Mouse (Mus musculus): Measurements from ENCODE around the gene Ino80d. TPM values are rescaled to one million over a fixed set of nuclear protein-coding genes. Genes with fewer than 3 reads are reported as not detected.

The Ino80d gene
- polyA plus RNA-seq, 1 experiment from 2014 or later = 9.7 TPM

DNA sequence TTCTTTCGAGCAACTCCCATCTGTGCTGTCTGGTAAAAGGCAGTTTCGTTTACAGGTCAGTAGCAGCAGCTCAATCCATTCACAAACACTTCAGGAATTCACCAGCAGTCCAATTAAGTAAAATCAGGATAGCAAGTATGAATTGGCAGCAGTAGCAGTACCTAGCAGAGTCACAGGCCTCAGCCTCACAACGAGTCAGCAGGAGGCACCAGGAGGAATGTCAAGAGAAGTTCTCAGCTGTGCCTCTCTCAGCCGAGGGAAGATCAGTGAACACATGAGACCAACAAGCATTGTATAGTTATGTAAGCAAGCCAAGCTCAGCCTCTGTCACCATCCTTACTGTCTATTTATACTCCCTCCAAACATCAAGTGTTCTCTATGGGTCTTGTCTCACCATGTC lies 15.6 kb downstream of the Ino80d start:
- no peaks in the 10 kb centered on the region for H3K9me3 ChIP-seq
- H3K27me3 ChIP-seq (replicated peaks; ENCODE audit: low read depth, poor library complexity, severe bottlenecking) = no peaks in the 10 kb centered on the region
- H3K4me1 ChIP-seq = no peaks in the 10 kb centered on the region
- H3K4me3 ChIP-seq = no peak overlapping the region
- 85% methylated on average over 4 of the region's 4 CpGs for WGBS
- H3K27ac ChIP-seq (replicated peaks) = no peak overlapping the region
- no peak for DNase-seq (ENCODE audit: low spot score)
- peaks cover 95% of the 10 kb centered on the region for H3K36me3 ChIP-seq (replicated peaks)

DNA sequence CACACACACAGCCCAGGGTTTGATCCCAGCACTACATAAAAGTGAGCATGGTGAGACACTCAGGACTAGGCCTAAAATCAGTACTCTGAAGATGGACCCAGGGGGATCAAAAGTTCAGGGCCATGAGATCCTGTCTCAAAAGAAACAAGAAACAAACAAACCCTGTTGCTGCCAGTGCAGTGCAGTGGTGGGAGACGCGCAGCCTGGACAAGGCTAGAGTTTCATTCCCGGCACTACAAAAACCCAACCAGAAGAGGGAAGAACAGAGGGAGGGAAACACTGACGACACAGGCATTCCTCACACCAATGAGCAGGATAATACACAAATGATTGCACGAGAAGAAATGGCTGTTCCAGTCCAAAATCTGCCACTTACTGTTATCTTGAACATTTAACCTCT lies 18.4 kb downstream of the Ino80d start:
- 86% methylated on average over 5 of the region's 5 CpGs for WGBS
- Histone ChIP-seq H3K4me3 (no peak overlapping the region), H3K4me1 (no peaks in the 10 kb centered on the region), H3K36me3 (replicated peaks) (peaks cover 97% of the 10 kb centered on the region), H3K27ac (replicated peaks) (no peak overlapping the region), H3K27me3 (replicated peaks; ENCODE audit: low read depth, poor library complexity, severe bottlenecking) (no peaks in the 10 kb centered on the region), H3K9me3 (no peaks in the 10 kb centered on the region)
- no peak for DNase-seq (ENCODE audit: low spot score)

DNA sequence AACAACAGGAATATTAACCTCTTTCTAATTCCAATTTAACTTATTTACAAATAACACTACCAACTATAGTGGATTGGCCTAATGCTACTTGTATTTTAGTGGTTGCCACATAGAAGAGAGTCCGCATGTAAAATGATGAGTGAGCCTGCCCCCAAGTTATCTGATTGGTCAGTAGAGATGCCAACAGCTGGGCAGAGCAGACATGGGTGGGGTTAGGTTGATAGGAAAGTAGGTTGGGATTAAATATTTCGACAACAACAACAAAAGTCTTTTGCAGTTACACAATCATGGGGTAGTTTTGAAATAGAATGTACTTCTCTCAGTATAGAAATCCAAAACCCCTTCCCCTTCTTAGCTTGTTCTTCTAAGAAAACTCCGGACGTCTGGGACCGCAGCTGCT lies 24.7 kb downstream of the Ino80d start:
- no peak overlapping the region for H3K4me3 ChIP-seq
- H3K36me3 ChIP-seq (replicated peaks) = peaks cover 95% of the 10 kb centered on the region
- H3K27ac ChIP-seq (replicated peaks) = no peak overlapping the region
- no peaks in the 10 kb centered on the region for H3K27me3 ChIP-seq (replicated peaks; ENCODE audit: low read depth, poor library complexity, severe bottlenecking)
- H3K9me3 ChIP-seq = no peaks in the 10 kb centered on the region
- 88% methylated on average over 5 of the region's 5 CpGs for WGBS
- no peak for DNase-seq (ENCODE audit: low spot score)
- H3K4me1 ChIP-seq = no peaks in the 10 kb centered on the region

DNA sequence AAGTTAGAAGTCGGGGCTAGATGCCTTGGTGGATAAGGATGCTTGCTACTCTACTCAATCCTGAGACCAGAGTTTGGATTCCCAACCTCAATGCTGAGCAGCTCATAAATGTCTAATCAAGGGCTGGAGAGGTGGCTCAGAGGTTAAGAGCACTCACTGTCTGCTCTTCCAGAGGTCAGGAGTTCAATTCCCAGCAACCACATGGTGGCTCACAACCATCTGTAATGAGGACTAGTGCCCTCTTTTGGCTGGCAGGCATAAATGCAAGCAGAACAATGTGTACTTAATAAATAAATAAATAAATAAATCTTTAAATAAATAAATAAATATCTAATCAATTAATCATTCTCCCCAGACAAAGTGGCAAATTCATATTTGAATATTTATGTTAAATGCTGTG lies 25.9 kb downstream of the Ino80d start:
- WGBS = 91% methylated on average over 1 of the region's 1 CpGs
- no peaks in the 10 kb centered on the region for H3K27me3 ChIP-seq (replicated peaks; ENCODE audit: low read depth, poor library complexity, severe bottlenecking)
- no peak overlapping the region for H3K4me3 ChIP-seq
- DNase-seq (ENCODE audit: low spot score) = no peak
- H3K9me3 ChIP-seq = no peaks in the 10 kb centered on the region
- H3K36me3 ChIP-seq (replicated peaks) = peaks cover 96% of the 10 kb centered on the region
- H3K4me1 ChIP-seq = no peaks in the 10 kb centered on the region
- H3K27ac ChIP-seq (replicated peaks) = no peak overlapping the region

DNA sequence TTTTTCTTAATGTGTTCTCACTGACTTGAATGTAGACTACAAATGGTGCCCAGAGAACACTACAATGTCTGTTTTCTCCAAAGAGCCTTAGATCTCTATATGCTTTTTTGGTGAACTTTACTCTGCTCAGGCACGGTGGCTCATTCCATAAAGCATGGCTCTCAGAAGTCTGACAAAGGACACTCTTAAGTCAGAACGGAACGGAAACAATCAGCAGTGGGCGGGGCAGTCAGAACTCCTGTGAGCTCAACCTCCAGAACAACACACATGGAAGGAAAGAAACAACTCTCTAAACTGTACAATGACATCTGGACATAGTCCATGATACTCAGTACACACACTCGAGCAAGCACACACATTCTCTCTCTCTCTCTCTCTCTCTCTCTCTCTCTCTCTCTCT lies 34.2 kb downstream of the Ino80d start:
- Histone ChIP-seq H3K36me3 (replicated peaks) (peaks cover 83% of the 10 kb centered on the region), H3K4me1 (no peaks in the 10 kb centered on the region), H3K27ac (replicated peaks) (no peak overlapping the region), H3K27me3 (replicated peaks; ENCODE audit: low read depth, poor library complexity, severe bottlenecking) (no peaks in the 10 kb centered on the region), H3K9me3 (no peaks in the 10 kb centered on the region), H3K4me3 (no peak overlapping the region)
- 83% methylated on average over 5 of the region's 5 CpGs for WGBS
- DNase-seq (ENCODE audit: low spot score) = no peak

DNA sequence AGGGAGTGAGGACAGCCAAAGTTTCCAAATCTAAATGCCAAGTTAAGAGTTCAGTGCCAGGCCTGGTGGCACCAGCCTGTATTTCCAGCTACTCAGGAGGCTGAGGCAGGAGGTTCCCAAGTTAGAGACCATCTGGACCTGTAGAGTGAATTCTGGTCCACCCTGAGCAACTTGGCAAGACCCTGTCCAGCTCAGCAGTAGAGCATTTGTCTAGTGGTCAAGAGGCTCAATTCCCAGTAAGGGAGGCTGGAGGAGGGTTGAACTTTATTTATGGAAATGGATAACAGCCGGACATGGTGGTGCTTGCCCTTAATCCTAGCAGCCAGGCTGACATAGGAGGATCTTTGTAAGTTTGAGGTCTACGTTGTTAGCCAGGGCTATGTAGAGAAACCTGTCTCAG lies 38.1 kb downstream of the Ino80d start:
- no peak overlapping the region for H3K27ac ChIP-seq (replicated peaks)
- no peaks in the 10 kb centered on the region for H3K27me3 ChIP-seq (replicated peaks; ENCODE audit: low read depth, poor library complexity, severe bottlenecking)
- no peaks in the 10 kb centered on the region for H3K9me3 ChIP-seq
- no peak for DNase-seq (ENCODE audit: low spot score)
- H3K4me1 ChIP-seq = no peaks in the 10 kb centered on the region
- H3K36me3 ChIP-seq (replicated peaks) = peaks cover 94% of the 10 kb centered on the region
- no peak overlapping the region for H3K4me3 ChIP-seq
- WGBS = 89% methylated on average over 2 of the region's 2 CpGs

DNA sequence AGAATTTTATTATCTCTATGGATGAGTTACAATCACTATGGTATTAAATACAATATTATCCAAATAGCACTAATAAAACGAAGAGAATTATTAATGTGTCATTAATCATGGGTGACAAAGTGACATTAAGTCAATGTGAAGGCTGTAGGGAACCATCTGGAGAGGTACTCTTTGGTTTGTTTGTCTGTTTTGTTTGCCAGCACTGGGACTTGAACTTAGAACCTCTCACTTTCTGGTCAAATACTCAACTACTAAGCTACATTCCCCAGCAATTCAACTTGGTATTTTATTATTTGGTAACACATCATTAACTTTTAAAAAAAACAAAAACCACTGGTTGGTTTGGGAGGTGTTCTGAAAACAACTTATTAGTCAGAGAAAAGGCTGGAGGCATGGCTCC lies 43.1 kb downstream of the Ino80d start:
- Histone ChIP-seq H3K36me3 (replicated peaks) (peaks cover 98% of the 10 kb centered on the region), H3K4me1 (no peaks in the 10 kb centered on the region), H3K9me3 (no peaks in the 10 kb centered on the region), H3K27ac (replicated peaks) (no peak overlapping the region), H3K4me3 (no peak overlapping the region), H3K27me3 (replicated peaks; ENCODE audit: low read depth, poor library complexity, severe bottlenecking) (no peaks in the 10 kb centered on the region)
- DNase-seq (ENCODE audit: low spot score) = no peak
- WGBS = 85% methylated on average over 1 of the region's 1 CpGs

DNA sequence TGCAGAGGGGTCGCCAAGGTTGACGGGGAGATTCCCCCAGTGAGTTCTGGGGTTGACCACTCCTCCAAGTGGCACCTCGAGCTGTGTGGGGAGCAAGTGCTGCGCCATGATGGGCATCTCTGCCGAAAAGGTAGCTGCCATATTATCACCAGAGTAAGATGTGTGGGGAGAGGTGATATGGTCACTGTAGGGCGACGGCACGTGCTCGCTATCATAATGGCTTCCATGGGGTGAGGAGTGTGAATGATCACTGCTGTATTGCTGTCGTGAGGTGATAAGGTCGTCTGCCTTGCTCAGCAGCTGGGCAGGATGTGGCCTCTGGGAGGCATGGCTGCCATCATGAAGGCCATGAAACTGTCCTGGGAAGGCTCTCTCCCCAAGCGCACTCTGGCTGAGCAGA lies 56.1 kb downstream of the Ino80d start:
- Histone ChIP-seq H3K4me1 (no peaks in the 10 kb centered on the region), H3K27me3 (replicated peaks; ENCODE audit: low read depth, poor library complexity, severe bottlenecking) (no peaks in the 10 kb centered on the region), H3K36me3 (replicated peaks) (peaks cover 91% of the 10 kb centered on the region), H3K9me3 (no peaks in the 10 kb centered on the region), H3K27ac (replicated peaks) (no peak overlapping the region), H3K4me3 (no peak overlapping the region)
- 92% methylated on average over 12 of the region's 12 CpGs for WGBS
- DNase-seq (ENCODE audit: low spot score) = no peak

DNA sequence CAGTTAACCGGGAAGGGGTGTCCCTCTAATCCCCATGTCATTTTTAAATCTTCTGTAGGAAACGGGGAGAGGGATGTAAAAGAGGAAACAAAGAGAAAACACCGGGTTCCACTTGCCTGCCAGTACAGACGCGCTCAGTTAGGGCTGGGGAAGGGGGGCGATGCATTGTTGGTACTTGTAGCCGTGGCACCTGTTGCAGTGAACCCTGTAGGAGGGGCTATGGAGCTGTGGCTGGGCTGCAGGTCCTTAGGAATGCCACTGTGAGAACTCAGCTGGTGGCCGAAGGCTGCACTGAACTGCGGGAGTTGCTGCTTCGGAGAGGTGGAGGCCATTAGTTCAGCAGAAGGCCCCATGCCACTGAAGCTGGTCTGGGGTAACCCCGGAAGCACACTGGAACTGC lies 56.6 kb downstream of the Ino80d start:
- Histone ChIP-seq H3K27me3 (replicated peaks; ENCODE audit: low read depth, poor library complexity, severe bottlenecking) (no peaks in the 10 kb centered on the region), H3K4me3 (no peak overlapping the region), H3K9me3 (no peaks in the 10 kb centered on the region), H3K4me1 (peaks cover 4% of the 10 kb centered on the region; the same call in 1 of the 2 replicates), H3K27ac (replicated peaks) (no peak overlapping the region), H3K36me3 (replicated peaks) (peaks cover 88% of the 10 kb centered on the region)
- 90% methylated on average over 11 of the region's 11 CpGs for WGBS
- DNase-seq (ENCODE audit: low spot score) = no peak

DNA sequence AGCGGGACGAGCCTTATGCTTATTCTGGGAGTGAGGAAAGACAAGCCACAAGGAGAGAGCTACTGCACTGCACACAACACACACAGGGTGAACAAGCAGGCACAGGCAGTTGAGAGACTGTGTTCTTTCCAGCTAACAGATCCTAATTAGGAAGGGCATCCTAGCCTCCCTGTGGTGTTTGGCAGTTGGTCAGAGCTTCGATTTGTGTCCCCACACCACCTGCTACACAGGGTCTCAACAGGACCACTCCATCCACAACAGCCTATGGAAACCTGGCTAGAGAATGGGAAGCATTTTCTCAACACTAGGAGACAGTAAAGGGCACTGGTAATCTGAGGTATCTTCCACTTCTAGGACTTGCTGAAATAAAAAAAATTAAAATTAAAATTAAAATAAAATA lies 57.1 kb downstream of the Ino80d start:
- 91% methylated on average over 3 of the region's 3 CpGs for WGBS
- peaks cover 6% of the 10 kb centered on the region; the same call in 1 of the 2 replicates for H3K4me1 ChIP-seq
- no peak overlapping the region for H3K4me3 ChIP-seq
- H3K9me3 ChIP-seq = no peaks in the 10 kb centered on the region
- no peak for DNase-seq (ENCODE audit: low spot score)
- H3K27me3 ChIP-seq (replicated peaks; ENCODE audit: low read depth, poor library complexity, severe bottlenecking) = no peaks in the 10 kb centered on the region
- peaks cover 87% of the 10 kb centered on the region for H3K36me3 ChIP-seq (replicated peaks)
- H3K27ac ChIP-seq (replicated peaks) = no peak overlapping the region

DNA sequence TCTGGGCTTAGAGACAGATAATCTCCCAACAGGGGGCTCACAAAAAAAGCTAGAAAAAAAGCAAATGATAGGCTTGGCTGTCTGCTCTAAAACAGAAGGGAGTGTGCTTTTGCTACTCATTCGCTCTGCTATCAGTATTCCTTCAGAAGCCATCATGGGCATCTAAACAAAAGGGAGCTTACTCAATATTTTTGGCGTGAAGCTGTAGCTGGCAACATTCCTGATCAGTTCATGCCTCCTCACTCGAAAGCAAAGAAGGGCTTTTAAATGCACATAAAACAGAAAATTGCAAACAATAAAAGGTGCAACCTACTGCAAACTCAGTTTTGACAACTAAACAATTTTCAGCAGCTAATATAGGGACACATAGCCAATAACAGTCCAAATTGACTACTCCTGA lies 59.1 kb downstream of the Ino80d start:
- 85% methylated on average over 3 of the region's 3 CpGs for WGBS
- peaks cover 76% of the 10 kb centered on the region for H3K36me3 ChIP-seq (replicated peaks)
- no peak overlapping the region for H3K27ac ChIP-seq (replicated peaks)
- H3K4me1 ChIP-seq = peaks cover 6% of the 10 kb centered on the region; the same call in 1 of the 2 replicates
- no peak for DNase-seq (ENCODE audit: low spot score)
- no peaks in the 10 kb centered on the region for H3K27me3 ChIP-seq (replicated peaks; ENCODE audit: low read depth, poor library complexity, severe bottlenecking)
- H3K4me3 ChIP-seq = no peak overlapping the region
- H3K9me3 ChIP-seq = no peaks in the 10 kb centered on the region

DNA sequence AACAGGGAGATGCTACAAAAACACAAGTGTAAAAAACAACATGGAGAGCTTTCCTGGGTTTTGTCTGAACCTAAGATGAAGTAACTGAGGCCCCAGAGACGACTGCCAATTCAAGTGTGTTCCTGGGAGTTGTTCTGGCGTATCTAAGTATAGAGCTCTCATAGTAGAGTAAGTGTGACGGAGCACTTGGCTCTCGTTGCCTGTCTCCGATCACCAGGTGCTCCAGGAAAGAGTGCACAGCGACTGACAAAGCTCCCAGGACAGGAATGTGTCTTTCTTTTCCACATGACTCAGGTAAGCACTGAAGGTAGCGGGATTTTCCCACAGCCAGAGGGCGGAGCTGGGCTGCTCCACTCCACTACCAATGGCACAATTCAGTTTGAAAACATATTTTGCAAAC lies 63.6 kb downstream of the Ino80d start:
- WGBS = 88% methylated on average over 8 of the region's 8 CpGs
- Histone ChIP-seq H3K4me1 (peaks cover 10% of the 10 kb centered on the region; the same call in 1 of the 2 replicates), H3K27ac (replicated peaks) (no peak overlapping the region), H3K4me3 (no peak overlapping the region), H3K9me3 (no peaks in the 10 kb centered on the region), H3K27me3 (replicated peaks; ENCODE audit: low read depth, poor library complexity, severe bottlenecking) (no peaks in the 10 kb centered on the region), H3K36me3 (replicated peaks) (peaks cover 52% of the 10 kb centered on the region)
- DNase-seq (ENCODE audit: low spot score) = no peak

DNA sequence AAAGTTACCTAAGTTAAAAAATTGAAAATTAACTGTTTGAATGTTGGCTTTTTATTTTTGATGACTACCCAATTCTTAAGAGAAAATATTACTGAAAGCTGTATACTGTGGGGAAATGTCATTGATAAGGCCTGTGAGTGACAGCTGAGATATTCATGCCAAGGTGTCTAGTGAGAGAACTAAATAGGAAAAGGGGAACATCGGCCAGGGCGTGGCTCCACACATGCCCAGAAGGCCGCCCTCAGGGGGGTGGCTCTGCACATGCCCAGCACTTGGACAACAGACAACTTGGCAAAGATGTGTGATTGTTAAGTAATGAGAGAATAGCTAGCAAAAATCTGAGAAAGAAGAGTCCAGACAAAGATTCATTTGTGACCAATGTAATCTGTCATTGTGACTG lies 64.5 kb downstream of the Ino80d start:
- no peak overlapping the region for H3K27ac ChIP-seq (replicated peaks)
- peaks cover 43% of the 10 kb centered on the region for H3K36me3 ChIP-seq (replicated peaks)
- H3K4me3 ChIP-seq = no peak overlapping the region
- no peaks in the 10 kb centered on the region for H3K9me3 ChIP-seq
- H3K4me1 ChIP-seq = peaks cover 10% of the 10 kb centered on the region; the same call in 1 of the 2 replicates
- no peak for DNase-seq (ENCODE audit: low spot score)
- no peaks in the 10 kb centered on the region for H3K27me3 ChIP-seq (replicated peaks; ENCODE audit: low read depth, poor library complexity, severe bottlenecking)
- WGBS = 95% methylated on average over 3 of the region's 3 CpGs

DNA sequence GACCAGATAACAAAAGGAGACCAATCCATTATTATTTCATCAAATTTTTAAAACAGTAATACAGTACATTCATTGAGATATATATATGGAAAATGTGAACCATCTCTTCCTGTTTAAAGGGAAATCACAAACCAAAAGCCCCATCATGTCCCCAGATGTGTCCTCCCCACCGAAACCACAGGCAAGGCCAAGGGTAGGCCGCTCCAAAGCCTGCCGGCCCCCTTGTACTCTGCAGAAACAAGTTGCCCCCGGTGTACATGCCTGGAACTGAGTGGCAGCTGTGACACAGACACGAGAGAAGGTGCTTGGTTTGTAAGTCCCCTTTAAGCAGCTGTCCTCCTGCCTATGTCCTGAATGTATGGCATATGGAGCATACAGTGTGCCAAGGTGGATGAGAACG lies 66.5 kb downstream of the Ino80d start:
- Histone ChIP-seq H3K4me1 (peaks cover 7% of the 10 kb centered on the region; the same call in 1 of the 2 replicates), H3K27me3 (replicated peaks; ENCODE audit: low read depth, poor library complexity, severe bottlenecking) (no peaks in the 10 kb centered on the region), H3K36me3 (replicated peaks) (peaks cover 32% of the 10 kb centered on the region), H3K27ac (replicated peaks) (no peak overlapping the region), H3K4me3 (no peak overlapping the region), H3K9me3 (no peaks in the 10 kb centered on the region)
- WGBS = 85% methylated on average over 6 of the region's 6 CpGs
- no peak for DNase-seq (ENCODE audit: low spot score)

All from embryonic facial prominence, embryonic 10.5 days (tissue).